Comparison of ENCODE assay signal across 20 mouse cellular contexts in the genomic region with DNA sequence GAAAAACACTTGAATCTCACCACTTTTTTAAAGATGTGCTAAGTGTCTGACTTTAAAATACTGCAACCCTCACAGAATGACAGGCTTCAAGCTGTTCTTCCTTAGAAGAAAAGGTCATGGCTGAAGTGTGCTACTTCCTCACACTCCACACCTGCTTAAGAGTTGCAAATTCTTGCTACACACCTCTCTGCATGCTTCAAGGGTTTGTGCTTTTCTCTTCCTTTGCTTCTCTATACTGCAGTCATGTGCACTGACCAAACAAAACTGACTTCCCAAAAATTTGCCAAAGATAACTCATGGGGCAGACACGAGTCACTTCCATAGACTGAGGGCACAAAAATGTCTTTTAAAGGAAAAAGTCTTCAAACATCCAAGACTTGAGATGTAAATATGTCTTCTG. TPM values are rescaled to one million over a fixed set of nuclear protein-coding genes. Genes with fewer than 3 reads are reported as not detected.
A peak's percentile ranks its signal among the peaks of the same experiment; 100 is the strongest.
DNase-seq lines count a peak whose midpoint lies in the region; ATAC-seq lines count a peak whose summit lies in the region.
"Had no signal": no experiment of that assay in that cellular context is flagged by ENCODE, and none has a peak within 500 bp of the region (broad histone marks: within the 10 kb centered on the region; RNA-seq: fewer than 3 reads in every experiment).

No protein-coding gene starts in this region.

- peak; percentile 49 for DNase-seq in lung, postnatal 25 days (ENCODE audit: low spot score)
- DNase-seq in lung, postnatal 14 days: no peak
- peak; percentile 14 to 20 for DNase-seq in B cell, adult 2 months
- peak; percentile 85 for DNase-seq in R1 (ENCODE audit: low read depth, low spot score)
- no peak for DNase-seq in kidney, postnatal 4 days
- DNase-seq: adrenal gland, postnatal 25 days; cerebellum, adult 11-12 months; cerebellum, postnatal 36 days; forebrain, postnatal 0 days; heart, postnatal 14 days; kidney, adult 8-10 months; kidney, postnatal 14 days; liver, embryonic 13.5 days; lung, postnatal 10 days had no signal

- 0 out of 2 replicates have a peak, but pooled peaks have one; percentile 30 for ATAC-seq in neutrophil, adult 5-6 weeks (ENCODE audit: extremely low read depth, insufficient number of reproducible peaks, low FRiP score, poor library complexity, severe bottlenecking)
- ATAC-seq in CD4-positive, CD25-positive, alpha-beta regulatory T cell, adult 4 months: no peak
- ATAC-seq: activated CD4-positive, CD25-positive, alpha-beta regulatory T cell, adult 4 months; forebrain, postnatal 0 days; inflammation-experienced regulatory T-cells, adult 6 months had no signal

RNA-seq across cellular contexts. Expression of a gene that starts 14.9 kb away (rescaled TPM):
- total RNA-seq in neutrophil, adult 5-6 weeks (2017): 36.6 and 42.2 TPM in 2 replicates
- 1 to 10 TPM; 4.2 to 7.1 TPM for polyA plus RNA-seq in CD4-positive, CD25-positive, alpha-beta regulatory T cell, adult 4 months (2017; shearing (Covaris generic))

RNA-seq across cellular contexts. Expression of a gene that starts 26.1 kb away (rescaled TPM):
- 0.98 TPM in 1 of 2 replicates, not detected in the other for total RNA-seq in neutrophil, adult 5-6 weeks (2017)
- polyA plus RNA-seq in CD4-positive, CD25-positive, alpha-beta regulatory T cell, adult 4 months (2017; shearing (Covaris generic)): under 1 TPM in 1 of 2 experiments, not detected in 1; 0.75 TPM
- total RNA-seq: layer of hippocampus, adult 8-10 months; left cerebral cortex, adult 2 months had no signal

Comparison
In these comparisons a context has a peak if more than half of its experiments do, and no peak if none do; other contexts are left out.
1. DNase-seq: peak in lung, postnatal 25 days (single experiment), B cell, adult 2 months (2 of 2) and R1 (single experiment); none in lung, postnatal 14 days (single experiment) and kidney, postnatal 4 days (0 of 2).